8 mouse cellular contexts compared by ENCODE assay signal in the genomic region with DNA sequence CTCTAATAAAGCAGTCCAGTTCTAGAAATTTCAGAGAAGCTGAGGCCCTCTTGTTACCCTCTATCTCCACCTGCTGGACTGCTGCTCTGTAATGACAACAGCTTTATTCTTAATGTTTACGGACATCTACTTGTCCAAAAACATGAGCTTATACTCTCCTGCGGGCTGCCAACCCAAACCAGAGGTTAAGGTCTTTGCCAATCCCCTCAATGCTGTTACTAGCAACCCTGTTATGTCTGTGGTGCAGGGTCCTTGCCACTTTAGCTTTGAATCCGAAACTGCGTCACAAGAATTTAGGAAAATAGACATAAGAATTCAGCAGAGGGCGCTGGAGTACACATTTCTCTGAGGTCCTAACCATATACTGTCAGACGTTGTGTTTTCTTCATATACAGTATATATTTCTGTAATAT. TPM values are rescaled to one million over a fixed set of nuclear protein-coding genes. Genes with fewer than 3 reads are reported as not detected.
A peak's percentile ranks its signal among the peaks of the same experiment; 100 is the strongest.
DNase-seq lines count a peak whose midpoint lies in the region; ATAC-seq and TF ChIP-seq lines count a peak whose summit lies in the region.

No protein-coding gene starts in this region.

- TF ChIP-seq CTCF in liver, embryonic 14.5 days (IDR thresholded peaks at IDR 0.05; ENCODE audit: low read depth), result peak; percentile 19

- no peaks in the 10 kb centered on the region for H3K27me3 ChIP-seq in forebrain, embryonic 14.5 days (replicated peaks; ENCODE audit: control insufficient read depth, insufficient read depth, low read length)
- no peaks in the 10 kb centered on the region for H3K27me3 ChIP-seq in liver, embryonic 14.5 days (ENCODE audit: control insufficient read depth, insufficient read depth, low read length)
- no peaks in the 10 kb centered on the region for H3K27me3 ChIP-seq in neural tube, embryonic 12.5 days (replicated peaks)

- ATAC-seq in forebrain, embryonic 14.5 days, result peak; percentile 85
- ATAC-seq in liver, embryonic 14.5 days (ENCODE audit: insufficient read depth), result no peak
- ATAC-seq in neural tube, embryonic 12.5 days (ENCODE audit: low FRiP score, low read depth), result peak; percentile 79

- H3K4me1 ChIP-seq in forebrain, embryonic 14.5 days (ENCODE audit: control insufficient read depth, insufficient read depth, low read length), result no peaks in the 10 kb centered on the region
- H3K4me1 ChIP-seq in liver, embryonic 14.5 days (replicated peaks; ENCODE audit: control insufficient read depth in 2 of 2, insufficient read depth in 2 of 2, low read length in 1 of 2), result no peaks in the 10 kb centered on the region
- no peaks in the 10 kb centered on the region for H3K4me1 ChIP-seq in neural tube, embryonic 12.5 days

- no peaks in the 10 kb centered on the region for H3K36me3 ChIP-seq in forebrain, embryonic 14.5 days (ENCODE audit: control insufficient read depth, insufficient read depth, low read length)
- no peaks in the 10 kb centered on the region for H3K36me3 ChIP-seq in liver, embryonic 14.5 days (replicated peaks; ENCODE audit: control insufficient read depth, insufficient read depth, low read depth)
- H3K36me3 ChIP-seq in neural tube, embryonic 12.5 days, result no peaks in the 10 kb centered on the region

- H3K9ac ChIP-seq in forebrain, embryonic 14.5 days (ENCODE audit: low read length), result 0 out of 2 replicates have a peak overlapping the region, but pooled peaks have one; percentile 40
- no peak overlapping the region for H3K9ac ChIP-seq in liver, embryonic 14.5 days (replicated peaks)
- H3K9ac ChIP-seq in neural tube, embryonic 12.5 days, result no peak overlapping the region

- intact Hi-C loops in heart, postnatal 36 days (cut with DNase I), result loop anchor here (2.0 to 10.0 kb wide), 4 partner anchors 54 to 1247 kb away; partner anchors contain the start of gene Eda2r

- no peak for TF ChIP-seq EP300 in liver, embryonic 14.5 days (IDR thresholded peaks at IDR 0.05; ENCODE audit: low read depth)

- H3K4me3 ChIP-seq in forebrain, embryonic 14.5 days (ENCODE audit: low read depth, low read length), result peak overlapping the region; percentile 28
- H3K4me3 ChIP-seq in liver, embryonic 14.5 days (ENCODE audit: insufficient read depth in 1 of 2, low read depth in 2 of 2, low read length in 2 of 2), result peak overlapping the region; percentile 26 to 48; a peak in 3 of 4 replicates
- peak overlapping the region; percentile 23; the same call in 1 of the 2 replicates for H3K4me3 ChIP-seq in neural tube, embryonic 12.5 days

- peak; percentile 66 for DNase-seq in MEL-GATA-1-ER (ENCODE audit: extremely low read depth, low read depth)
- DNase-seq in c-Kit-positive CD71-positive TER-119-positive erythroid progenitor cells, embryonic 14.5 days (ENCODE audit: low spot score), result peak; percentile 15
- peak; percentile 76 for DNase-seq in forebrain, embryonic 14.5 days (ENCODE audit: low spot score)
- peak; percentile 28 to 52 for DNase-seq in heart, postnatal 36 days
- DNase-seq in large intestine, adult 2 months (ENCODE audit: low read depth, low spot score), result peak; percentile 8
- DNase-seq in liver, embryonic 14.5 days (ENCODE audit: low read depth in 3 of 3, low spot score in 3 of 3), result peak in 2 of 3 experiments; percentile 1 to 13
- DNase-seq in thymus, postnatal 14 days, result peak; percentile 2

- H3K4me2 ChIP-seq in forebrain, embryonic 14.5 days (ENCODE audit: low read length), result peak overlapping the region; percentile 48
- H3K4me2 ChIP-seq in liver, embryonic 14.5 days (ENCODE audit: low read depth), result no peak overlapping the region
- H3K4me2 ChIP-seq in neural tube, embryonic 12.5 days (replicated peaks), result peak overlapping the region; percentile 51

- no peaks in the 10 kb centered on the region for H3K9me3 ChIP-seq in forebrain, embryonic 14.5 days (replicated peaks; ENCODE audit: control insufficient read depth, low read length)
- no peaks in the 10 kb centered on the region for H3K9me3 ChIP-seq in liver, embryonic 14.5 days (ENCODE audit: control insufficient read depth, low read length)
- H3K9me3 ChIP-seq in neural tube, embryonic 12.5 days, result no peaks in the 10 kb centered on the region

- 24% methylated on average over 6 of the region's 6 CpGs for WGBS in forebrain, embryonic 14.5 days
- WGBS in large intestine, adult 2 months, result 12% methylated on average over 6 of the region's 6 CpGs
- 5% methylated on average over 6 of the region's 6 CpGs for WGBS in liver, embryonic 14.5 days (ENCODE audit: insufficient replicate concordance)
- 19% methylated on average over 6 of the region's 6 CpGs for WGBS in neural tube, embryonic 12.5 days

- no peak overlapping the region for H3K27ac ChIP-seq in forebrain, embryonic 14.5 days (ENCODE audit: low read depth, low read length)
- H3K27ac ChIP-seq in liver, embryonic 14.5 days, result no peak overlapping the region
- no peak overlapping the region for H3K27ac ChIP-seq in neural tube, embryonic 12.5 days

RNA-seq across cellular contexts. Expression of gene Eda2r, which starts 54.4 kb away (rescaled TPM):
- 1.7 and 2.0 TPM in 2 replicates for polyA plus RNA-seq in forebrain, embryonic 14.5 days (2014; fragmentation: Nextera tagmentation; extraction: Ambion mirVana)
- total RNA-seq in heart, postnatal 36 days (2021), result 1 to 10 TPM; 3.3 to 3.6 TPM
- polyA plus RNA-seq in large intestine, adult 2 months (2012; rRNA removed), result 0.31 and 0.32 TPM in 2 replicates
- polyA plus RNA-seq in liver, embryonic 14.5 days (2012; rRNA removed), result 0.02 and 0.06 TPM in 2 replicates
- polyA plus RNA-seq in liver, embryonic 14.5 days (2014; fragmentation: Nextera tagmentation; extraction: Ambion mirVana), result 0.04 and 0.15 TPM in 2 replicates
- 0.46 and 0.77 TPM in 2 replicates for polyA plus RNA-seq in neural tube, embryonic 12.5 days (2016; fragmentation: Nextera tagmentation; extraction: Ambion mirVana)

Comparison
In these comparisons a context has a peak if more than half of its experiments do, and no peak if none do; other contexts are left out.
1. DNase-seq: peak in every context shown above with its lines; median percentile 76 in forebrain, embryonic 14.5 days; 66 in MEL-GATA-1-ER; 40 in heart, postnatal 36 days; 15 in c-Kit-positive CD71-positive TER-119-positive erythroid progenitor cells, embryonic 14.5 days; 8 in large intestine, adult 2 months; 7 in liver, embryonic 14.5 days; 2 in thymus, postnatal 14 days.